Mouse (Mus musculus) ES-Bruce4 (cell line): ENCODE data around the gene Snx9. TPM values are rescaled to one million over a fixed set of nuclear protein-coding genes. Genes with fewer than 3 reads are reported as not detected.

Experiments
- H3K27ac ChIP-seq: 2 replicates; pipeline ENCODE4 v1.5.1; 2012; ENCODE audit warnings: low read length, inconsistent platforms; ENCODE audit not compliant: insufficient read depth
- H3K27me3 ChIP-seq: 2 replicates; pipeline ENCODE4 v1.6.1; 2012; ENCODE audit warnings: mild to moderate bottlenecking, low read length, inconsistent platforms; ENCODE audit not compliant: control insufficient read depth, poor library complexity, insufficient read depth, severe bottlenecking
- H3K36me3 ChIP-seq: 2 replicates; pipeline ENCODE4 v1.6.1; 2012; ENCODE audit warnings: inconsistent platforms, mild to moderate bottlenecking, low read length, moderate library complexity; ENCODE audit not compliant: control insufficient read depth, poor library complexity, insufficient read depth, severe bottlenecking
- H3K4me1 ChIP-seq: one replicate; pipeline ENCODE4 v1.8.1; 2011; ENCODE audit warnings: low read length; ENCODE audit not compliant: control insufficient read depth, insufficient read depth
- H3K4me3 ChIP-seq: 2 replicates; pipeline ENCODE4 v1.5.1; 2011; ENCODE audit warnings: low read depth, mild to moderate bottlenecking, low read length
- H3K9ac ChIP-seq: 2 replicates; pipeline ENCODE4 v1.6.1; 2012; ENCODE audit warnings: low read depth, mild to moderate bottlenecking, inconsistent platforms; ENCODE audit not compliant: poor library complexity, severe bottlenecking
- H3K9me3 ChIP-seq: replicated peaks from 2 replicates; pipeline ENCODE4 v1.6.1; 2012; ENCODE audit warnings: mild to moderate bottlenecking, low read length, inconsistent platforms; ENCODE audit not compliant: control insufficient read depth, poor library complexity, insufficient read depth, severe bottlenecking
- CTCF ChIP-seq: IDR thresholded peaks from one replicate; pipeline ENCODE4 v1.8.1; 2011; ENCODE audit warnings: low read depth, low read length
- EP300 ChIP-seq: IDR thresholded peaks from 2 replicates; pipeline ENCODE4 v1.6.1; 2011; ENCODE audit warnings: low read depth, low read length; ENCODE audit not compliant: insufficient read depth
- POLR2A ChIP-seq: IDR thresholded peaks from one replicate; pipeline ENCODE4 v1.8.1; 2011; ENCODE audit warnings: low read length; ENCODE audit not compliant: insufficient read depth
- polyA plus RNA-seq: library from polyadenylated mRNA; stranded (reverse); fragments of >200 nt; gene quantifications from 2 replicates; pipeline ENCODE4 v1.2.4, GENCODE M21; 2011; ENCODE audit warnings: low read depth; ENCODE audit not compliant: missing spikeins, insufficient read depth, insufficient read length

The Snx9 gene
- polyA plus RNA-seq, 1 experiment = 46.8 TPM

DNA sequence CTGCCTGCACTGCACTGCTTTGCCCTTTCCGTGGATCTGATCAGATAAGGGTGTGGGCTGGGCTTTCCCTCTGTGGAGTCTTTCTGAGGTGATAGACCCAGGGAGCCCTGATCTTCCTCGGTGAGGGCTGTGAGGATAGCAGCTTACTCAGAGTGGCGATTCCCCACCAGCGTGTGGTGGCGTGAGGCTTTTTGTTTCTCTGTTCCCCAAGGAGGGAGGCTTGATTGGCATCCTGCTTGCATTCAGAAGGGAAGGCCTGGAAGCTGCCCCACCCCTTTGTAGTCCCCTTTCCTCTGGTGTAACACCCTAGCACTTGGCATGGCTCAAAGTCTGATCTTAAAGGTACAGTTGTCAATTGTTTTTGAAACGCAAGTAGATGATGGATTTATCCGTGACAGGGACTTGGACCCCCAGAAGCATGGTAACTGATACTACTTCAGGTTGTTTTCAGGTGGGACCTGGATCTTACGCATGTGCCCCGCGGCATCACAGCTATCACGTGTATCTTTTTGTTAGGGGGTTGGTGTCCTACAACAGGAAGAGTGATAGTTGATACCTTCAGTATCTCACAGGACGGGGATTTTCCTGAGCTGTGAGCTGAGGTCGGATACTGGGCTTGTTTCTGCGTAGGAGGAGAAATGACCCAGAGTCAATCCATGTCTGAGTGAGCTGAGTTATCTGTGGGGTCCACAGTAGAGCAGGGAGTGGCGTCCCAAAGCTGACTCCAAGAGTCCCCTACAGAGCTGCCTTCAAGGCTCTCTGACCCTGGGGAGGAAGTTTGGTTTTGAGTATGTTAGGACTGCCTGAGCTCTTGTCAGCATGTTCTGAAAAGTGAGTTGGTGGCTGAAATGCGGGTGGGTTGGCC, 136.2 kb downstream of the Snx9 start:
- peaks cover 9% of the 10 kb centered on the region for H3K4me1 ChIP-seq

DNA sequence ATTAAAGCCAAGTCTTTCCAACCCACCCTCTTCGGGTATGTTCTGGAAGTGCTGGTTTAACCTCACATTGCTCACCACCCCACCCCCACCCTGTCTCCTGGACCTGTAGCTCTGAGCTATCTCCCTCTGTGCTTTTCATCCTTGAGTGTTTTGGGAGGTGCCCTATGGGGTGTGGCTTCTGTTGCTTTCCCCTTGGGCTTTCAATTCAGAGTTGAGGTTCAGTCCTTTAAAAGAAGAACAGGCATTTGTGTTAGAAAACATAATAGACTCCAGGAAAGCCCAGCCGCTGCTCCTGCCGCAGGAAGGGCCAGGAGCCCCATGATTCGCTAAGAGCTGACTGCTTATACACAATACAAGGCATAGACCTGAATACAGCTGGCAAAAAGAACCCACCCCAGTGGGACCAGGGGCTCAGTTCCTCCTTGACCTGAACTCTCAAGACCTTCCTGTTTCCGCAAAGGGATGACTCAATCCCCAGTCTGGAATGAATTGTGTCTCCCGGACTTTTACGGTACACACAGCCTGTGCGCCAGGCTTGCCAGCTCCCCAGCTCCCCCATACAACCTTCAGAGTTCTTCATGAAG, 136.9 kb downstream of the Snx9 start:
- peak overlapping the region; percentile 90 for H3K27ac ChIP-seq
- no peak for TF ChIP-seq CTCF
- peak; percentile 76 for TF ChIP-seq EP300
- peaks cover 10% of the 10 kb centered on the region for H3K4me1 ChIP-seq
- no peak overlapping the region for H3K4me3 ChIP-seq
- no peaks in the 10 kb centered on the region for H3K36me3 ChIP-seq
- peak overlapping the region; percentile 5 for H3K9ac ChIP-seq
- H3K27me3 ChIP-seq = no peaks in the 10 kb centered on the region
- no peaks in the 10 kb centered on the region for H3K9me3 ChIP-seq

More for the DNA sequence above, 136.2 kb downstream of the Snx9 start:
- Histone ChIP-seq H3K9ac (peak overlapping the region; percentile 16), H3K9me3 (no peaks in the 10 kb centered on the region), H3K36me3 (no peaks in the 10 kb centered on the region), H3K27ac (peak overlapping the region; percentile 90), H3K27me3 (no peaks in the 10 kb centered on the region), H3K4me3 (0 out of 2 replicates have a peak overlapping the region, but pooled peaks have one; percentile 0)
- TF ChIP-seq CTCF (no peak), EP300 (no peak), POLR2A (no peak)

GRCm38 (mm10) chr17:5978505-5979077, 137.5 kb downstream of the Snx9 start:
- Histone ChIP-seq H3K4me3 (no peak overlapping the region), H3K36me3 (no peaks in the 10 kb centered on the region), H3K9ac (peak overlapping the region; percentile 5), H3K9me3 (no peaks in the 10 kb centered on the region), H3K27ac (peak overlapping the region; percentile 84), H3K4me1 (peaks cover 10% of the 10 kb centered on the region), H3K27me3 (no peaks in the 10 kb centered on the region)
- TF ChIP-seq CTCF = no peak
- TF ChIP-seq POLR2A = no peak
- TF ChIP-seq EP300 = no peak

DNA sequence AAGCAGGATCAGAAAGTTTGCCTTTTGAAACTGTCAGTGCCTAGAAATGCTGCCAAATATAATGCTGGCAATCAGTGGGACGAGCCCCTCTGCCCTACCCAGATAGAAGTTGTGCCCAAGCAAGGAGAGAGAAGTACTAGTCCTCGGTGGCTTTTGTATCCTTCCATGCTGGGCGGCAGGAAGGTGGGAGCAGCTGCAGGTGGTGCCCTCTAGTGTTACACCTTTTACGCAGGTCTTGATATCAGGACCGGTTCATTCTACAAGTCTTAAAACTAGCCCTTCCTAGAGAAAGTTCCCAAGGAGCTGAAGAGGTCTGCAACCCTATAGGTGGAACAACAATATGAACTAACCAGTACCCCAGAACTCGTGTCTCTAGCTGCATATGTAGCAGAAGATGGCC, 139.7 kb downstream of the Snx9 start:
- peaks cover 8% of the 10 kb centered on the region for H3K4me1 ChIP-seq
- peak; percentile 80 for TF ChIP-seq CTCF
- no peak for TF ChIP-seq POLR2A
- TF ChIP-seq EP300 = no peak
- no peaks in the 10 kb centered on the region for H3K9me3 ChIP-seq
- H3K27ac ChIP-seq = no peak overlapping the region
- H3K4me3 ChIP-seq = 0 out of 2 replicates have a peak overlapping the region, but pooled peaks have one; percentile 12
- no peak overlapping the region for H3K9ac ChIP-seq
- no peaks in the 10 kb centered on the region for H3K27me3 ChIP-seq
- no peaks in the 10 kb centered on the region for H3K36me3 ChIP-seq

Other genes starting within 250 kb of the Snx9 start
- gene Synj2, start 100.0 kb downstream of the Snx9 start, polyA plus RNA-seq = 7.6 and 11.3 TPM in 2 replicates
- 22.6 and 25.8 TPM in 2 replicates for gene Serac1, start 238.4 kb downstream of the Snx9 start, polyA plus RNA-seq
- gene Gtf2h5, start 238.5 kb downstream of the Snx9 start, polyA plus RNA-seq = 69.7 and 71.4 TPM in 2 replicates